Mouse (Mus musculus) MEL (cell line): ENCODE measurements around the gene Arid1b.

Experiments
- CTCF ChIP-seq, 3 experiments: IDR thresholded peaks in 2 of 3; conservative IDR thresholded peaks in 1 of 3; 2 replicates each; pipeline ENCODE4 v1.5.1; 2011 to 2012; ENCODE audit warnings: low read length in 3 of 3, low read depth in 2 of 3, mild to moderate bottlenecking in 2 of 3, improper control_type of control experiment in 1 of 3, inconsistent platforms in 1 of 3, mixed read lengths in 1 of 3, moderate library complexity in 1 of 3; ENCODE audit not compliant: control insufficient read depth in 1 of 3, insufficient read depth in 1 of 3, poor library complexity in 1 of 3, severe bottlenecking in 1 of 3
- ETS1 ChIP-seq: IDR thresholded peaks from 2 replicates; pipeline ENCODE4 v1.6.1; 2012; ENCODE audit warnings: low read depth, mild to moderate bottlenecking, inconsistent platforms, low read length, improper control_type of control experiment, moderate library complexity
- POLR2A ChIP-seq, 2 experiments: IDR thresholded peaks; 2 replicates each; pipeline ENCODE4 v1.6.1; 2011 to 2012; ENCODE audit warnings: low read length in 2 of 2, mild to moderate bottlenecking in 2 of 2, control low read depth in 1 of 2, improper control_type of control experiment in 1 of 2, low read depth in 1 of 2, moderate library complexity in 1 of 2; ENCODE audit not compliant: control insufficient read depth in 1 of 2, insufficient read depth in 1 of 2, poor library complexity in 1 of 2
- TAL1 ChIP-seq: IDR thresholded peaks from 2 replicates; pipeline ENCODE4 v1.6.1; 2012; ENCODE audit warnings: mild to moderate bottlenecking, inconsistent platforms, low read length, moderate library complexity, mixed read lengths

DNA sequence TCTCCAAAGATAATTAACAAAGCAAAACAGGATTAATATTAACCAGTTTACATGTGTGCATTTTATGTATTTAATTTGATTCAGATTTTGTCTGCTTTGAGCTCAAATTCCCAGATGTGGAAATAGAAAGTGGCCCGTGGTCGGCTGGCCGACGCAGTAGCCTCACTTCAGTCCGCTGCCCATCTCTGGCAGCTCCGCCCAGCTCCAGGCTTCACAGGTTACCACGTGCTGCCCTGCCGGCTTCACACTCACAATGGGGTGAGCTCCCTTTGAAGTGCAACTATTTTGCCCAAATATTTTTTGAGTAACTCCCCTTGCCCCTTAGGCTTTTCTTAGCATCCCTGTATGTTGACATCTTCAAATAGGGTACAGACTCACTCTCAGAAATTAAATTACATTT lies 140.1 kb downstream of the Arid1b start:
- TF ChIP-seq CTCF (IDR thresholded peaks at IDR 0.05 in 2 of 3, conservative IDR thresholded peaks at IDR 0.05 in 1 of 3; ENCODE audit: control insufficient read depth in 1 of 3, insufficient read depth in 1 of 3, low read depth in 2 of 3, low read length in 3 of 3, poor library complexity in 1 of 3, severe bottlenecking in 1 of 3) (no peak), POLR2A (IDR thresholded peaks at IDR 0.05; ENCODE audit: control insufficient read depth in 1 of 2, insufficient read depth in 1 of 2, low read depth in 1 of 2, low read length in 2 of 2, poor library complexity in 1 of 2) (no peak), TAL1 (no peak), ETS1 (no peak)
